Mouse (Mus musculus): ENCODE results near the gene Cd7.

Cd7 gene

GRCm38 (mm10) chr11:120990951-120991526 is 48.2 kb downstream of the Cd7 start, which contains the start of gene Csnk1d:
TSS of gene Csnk1d (minus strand) at chr11:120991330.
- DNase-seq (ENCODE audit: low spot score in 2 of 2), result peak; percentile 96 to 99

- peak in 1 of 2 experiments; percentile 37 for DNase-seq (ENCODE audit: low spot score in 2 of 2)
These were observed 49.0 kb downstream of the Cd7 start for GRCm38 (mm10) chr11:120990126-120990781.

- no peak for DNase-seq (ENCODE audit: low spot score in 2 of 2)
These were observed 49.7 kb downstream of the Cd7 start for GRCm38 (mm10) chr11:120989523-120989922.

GRCm38 (mm10) chr11:120988410-120988809 is 50.8 kb downstream of the Cd7 start:
- DNase-seq (ENCODE audit: low spot score in 2 of 2), result no peak

GRCm38 (mm10) chr11:120987608-120988007 is 51.6 kb downstream of the Cd7 start:
- no peak for DNase-seq (ENCODE audit: low spot score in 2 of 2)
